Mouse (Mus musculus): ENCODE data around the gene Ube2f.

Gene Ube2f

DNA sequence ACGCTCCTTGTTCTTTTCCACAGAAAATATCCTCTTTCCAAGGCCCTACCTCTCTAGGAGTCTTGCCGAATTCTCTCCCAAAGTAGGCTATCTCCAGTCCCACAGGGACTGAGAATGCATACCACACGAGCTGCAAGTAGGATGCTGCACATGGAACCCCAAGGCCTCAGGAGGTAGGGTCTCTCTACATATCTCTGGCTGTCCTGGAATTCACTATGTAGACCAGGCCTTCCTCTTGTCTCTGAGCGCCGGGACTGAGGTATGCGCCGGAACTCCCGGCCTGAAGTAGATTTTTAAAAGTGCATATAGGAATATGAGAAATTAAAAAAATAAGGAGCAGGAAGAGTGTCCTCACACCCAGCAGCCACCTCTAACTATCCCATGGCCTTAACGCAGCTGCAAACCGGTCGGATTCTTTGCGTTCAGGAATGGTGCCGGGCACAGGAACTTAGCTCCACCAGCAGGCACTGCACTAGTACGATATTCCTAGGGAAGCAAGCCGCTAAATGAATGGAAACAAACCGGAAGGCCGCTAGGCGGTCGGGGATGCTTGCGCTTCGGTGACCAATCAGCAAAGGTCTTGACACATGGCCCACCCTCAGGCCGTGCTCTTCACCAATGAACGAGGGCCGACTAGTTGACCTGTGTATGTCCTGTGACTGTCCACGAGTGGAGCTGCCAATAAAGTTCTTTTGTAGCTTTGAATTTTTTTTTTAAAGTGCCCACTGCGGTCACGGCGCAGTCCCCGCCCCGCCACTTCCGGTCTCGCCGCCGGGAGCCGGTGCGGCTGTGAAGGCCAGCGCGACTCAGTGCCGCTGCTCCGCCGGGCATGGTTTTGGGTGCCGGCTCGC, at the start of gene Ube2f:
Gene Ube2f (plus strand): TSS at position 741 of the 851 bp plus-strand sequence.
- peak; percentile 96 for DNase-seq (ENCODE audit: extremely low read depth, insufficient read length, low spot score)

DNA sequence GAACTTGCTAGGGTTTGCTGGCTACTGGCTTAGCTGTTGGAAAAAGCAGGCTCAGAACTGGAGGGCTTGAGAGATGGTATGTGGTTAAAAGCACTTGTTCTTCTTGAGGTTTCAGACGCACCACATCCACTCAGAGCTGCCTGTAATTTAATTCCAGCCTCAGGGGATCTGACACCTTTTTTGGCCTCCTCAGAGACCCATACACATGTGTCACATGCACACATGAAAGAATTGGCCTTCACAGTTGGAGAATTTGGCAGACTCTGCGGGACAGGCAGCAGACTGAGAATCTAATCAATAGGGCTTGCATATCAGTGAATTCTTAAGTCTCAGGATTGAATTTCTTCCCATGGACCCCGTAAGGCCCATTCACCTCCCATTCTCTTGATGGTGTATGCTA, 49.0 kb upstream of the Ube2f start:
- no peak for DNase-seq (ENCODE audit: extremely low read depth, insufficient read length, low spot score)

DNA sequence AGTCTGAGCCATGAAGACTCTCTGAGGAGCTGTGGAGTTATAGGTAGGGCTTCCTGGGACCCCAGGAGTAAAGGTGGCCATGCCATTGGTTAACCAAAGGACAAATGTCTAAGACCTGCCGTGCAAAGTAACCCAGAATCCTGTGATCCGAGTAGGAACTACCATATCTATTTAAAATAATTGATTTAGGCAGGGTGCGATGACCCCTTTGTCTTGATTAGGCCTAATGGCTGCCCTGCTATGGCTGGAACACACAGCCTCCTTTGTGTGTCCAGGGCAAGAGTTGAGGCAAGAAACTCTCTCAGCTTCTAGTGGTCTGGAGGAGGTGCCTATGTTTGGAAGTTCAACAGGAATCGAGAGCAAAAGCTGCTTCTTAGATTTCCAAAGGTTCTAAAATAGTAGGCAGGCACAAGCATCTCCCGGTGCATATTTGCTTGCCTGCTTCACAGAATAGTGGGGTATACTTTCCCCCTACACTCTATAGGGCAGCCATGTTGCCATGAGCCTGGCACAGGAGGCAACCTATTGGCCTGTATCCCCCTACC, 45.8 kb upstream of the Ube2f start:
- no peak for DNase-seq (ENCODE audit: extremely low read depth, insufficient read length, low spot score)

- no peak for DNase-seq (ENCODE audit: extremely low read depth, insufficient read length, low spot score)
Observed at GRCm38 (mm10) chr1:91205651-91206050, 44.5 kb upstream of the Ube2f start.

- no peak for DNase-seq (ENCODE audit: extremely low read depth, insufficient read length, low spot score)
Observed at GRCm38 (mm10) chr1:91206336-91206735, 43.8 kb upstream of the Ube2f start.

DNA sequence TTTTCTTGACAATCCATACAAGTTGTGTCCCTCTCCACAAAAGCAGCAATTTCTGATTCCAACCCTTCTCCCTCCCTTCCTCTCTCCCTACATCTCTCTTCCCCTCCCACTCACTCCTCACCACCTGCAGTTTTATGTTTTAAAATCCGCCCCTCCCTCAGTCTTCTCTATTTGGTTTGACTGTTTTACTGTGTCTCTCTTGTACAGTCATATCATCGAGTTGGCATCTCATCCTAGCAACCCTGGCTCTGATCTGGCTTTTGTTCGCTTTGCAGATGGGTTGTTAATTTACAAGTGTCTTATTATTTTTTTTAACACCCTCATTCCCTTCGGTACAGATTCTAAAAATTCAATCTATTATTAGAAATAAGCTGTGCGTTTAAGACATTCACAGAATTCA, 43.2 kb upstream of the Ube2f start:
- DNase-seq (ENCODE audit: extremely low read depth, insufficient read length, low spot score): no peak

- no peak for DNase-seq (ENCODE audit: extremely low read depth, insufficient read length, low spot score)
Observed at GRCm38 (mm10) chr1:91207334-91208074, 42.6 kb upstream of the Ube2f start.

GRCm38 (mm10) chr1:91209343-91209742, 40.8 kb upstream of the Ube2f start:
- DNase-seq (ENCODE audit: extremely low read depth, insufficient read length, low spot score): no peak

DNA sequence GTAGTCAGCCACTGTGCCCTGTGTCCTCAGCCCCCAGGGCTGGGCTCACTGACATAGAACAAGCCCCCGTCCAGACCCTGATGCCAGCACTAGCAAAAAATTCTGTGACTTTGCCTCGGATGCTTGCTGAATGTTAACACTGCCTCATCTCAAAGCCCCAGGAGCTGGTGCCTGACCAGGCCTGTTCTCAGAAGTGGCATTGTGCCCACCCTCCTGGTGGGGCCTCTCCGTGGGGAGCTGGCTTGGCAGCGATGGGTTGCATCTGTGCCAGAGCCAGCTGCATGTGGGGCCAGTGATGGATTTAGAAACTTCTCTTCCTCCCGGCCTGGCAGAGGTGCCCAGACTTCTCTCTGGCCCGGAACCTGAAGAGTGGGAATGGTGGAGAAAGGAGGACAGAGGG, 40.3 kb upstream of the Ube2f start:
- peak; percentile 81 for DNase-seq (ENCODE audit: extremely low read depth, insufficient read length, low spot score)

DNA sequence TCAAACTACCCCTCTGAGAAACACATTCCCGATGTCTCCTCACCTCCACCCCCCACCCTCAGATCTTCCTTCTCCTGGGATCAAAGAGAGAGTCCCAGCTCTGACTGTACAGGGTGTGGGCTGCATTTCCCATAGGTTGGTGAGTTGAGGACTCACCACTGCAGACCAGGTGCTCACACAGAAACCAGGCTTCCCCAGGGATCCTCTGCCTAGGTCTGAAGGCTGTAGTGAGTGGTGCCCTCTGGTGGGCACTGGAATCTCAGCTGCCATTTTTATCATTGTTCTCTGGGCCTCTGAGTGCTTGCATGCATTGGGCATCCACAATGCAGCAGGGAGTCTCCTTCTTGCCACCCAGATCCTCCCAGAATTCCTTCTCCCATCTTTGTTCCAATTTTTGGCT, 39.0 kb upstream of the Ube2f start:
- DNase-seq (ENCODE audit: extremely low read depth, insufficient read length, low spot score): no peak

DNA sequence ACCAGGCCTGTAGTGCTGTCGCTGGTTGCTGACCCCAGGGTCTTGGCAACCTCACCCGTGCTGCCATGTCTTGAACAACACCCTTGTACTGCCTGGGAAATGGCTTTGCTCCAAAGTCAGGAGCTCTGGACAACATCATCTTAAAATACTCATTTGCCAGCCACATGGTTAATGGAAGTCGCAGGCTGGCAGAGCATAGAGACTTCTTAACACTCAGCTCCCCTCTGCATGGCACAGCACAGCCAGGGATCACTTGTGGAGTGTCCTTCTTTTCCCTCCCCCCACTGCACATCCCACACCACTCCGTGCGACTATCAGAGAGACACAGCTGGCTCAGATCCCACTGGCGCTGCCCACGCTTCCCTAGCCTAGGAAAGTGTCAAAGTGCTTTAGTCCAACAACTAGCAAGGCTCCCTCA, 38.5 kb upstream of the Ube2f start:
- no peak for DNase-seq (ENCODE audit: extremely low read depth, insufficient read length, low spot score)

DNA sequence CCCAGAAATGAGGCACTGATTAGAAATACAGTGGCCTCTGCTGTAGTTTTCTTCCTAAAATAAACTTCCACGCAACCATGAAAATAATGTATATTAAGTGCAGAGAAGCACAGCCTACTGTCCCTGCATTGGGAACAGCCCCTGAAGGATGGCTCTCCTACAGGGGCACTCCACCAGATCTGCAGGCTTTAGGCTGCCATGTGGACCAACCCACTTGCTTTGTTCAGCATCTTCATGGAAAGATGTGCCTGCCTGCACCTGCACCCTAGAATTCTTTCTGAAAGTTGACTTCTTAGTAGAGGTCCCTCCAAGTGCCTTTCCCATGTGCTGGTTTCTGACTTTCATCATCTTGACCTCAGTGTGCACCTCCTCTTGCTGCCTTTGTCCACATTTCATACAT, 34.8 kb upstream of the Ube2f start:
- DNase-seq (ENCODE audit: extremely low read depth, insufficient read length, low spot score): no peak

- DNase-seq (ENCODE audit: extremely low read depth, insufficient read length, low spot score): peak; percentile 44
Observed at GRCm38 (mm10) chr1:91215981-91216380, 34.1 kb upstream of the Ube2f start.

DNA sequence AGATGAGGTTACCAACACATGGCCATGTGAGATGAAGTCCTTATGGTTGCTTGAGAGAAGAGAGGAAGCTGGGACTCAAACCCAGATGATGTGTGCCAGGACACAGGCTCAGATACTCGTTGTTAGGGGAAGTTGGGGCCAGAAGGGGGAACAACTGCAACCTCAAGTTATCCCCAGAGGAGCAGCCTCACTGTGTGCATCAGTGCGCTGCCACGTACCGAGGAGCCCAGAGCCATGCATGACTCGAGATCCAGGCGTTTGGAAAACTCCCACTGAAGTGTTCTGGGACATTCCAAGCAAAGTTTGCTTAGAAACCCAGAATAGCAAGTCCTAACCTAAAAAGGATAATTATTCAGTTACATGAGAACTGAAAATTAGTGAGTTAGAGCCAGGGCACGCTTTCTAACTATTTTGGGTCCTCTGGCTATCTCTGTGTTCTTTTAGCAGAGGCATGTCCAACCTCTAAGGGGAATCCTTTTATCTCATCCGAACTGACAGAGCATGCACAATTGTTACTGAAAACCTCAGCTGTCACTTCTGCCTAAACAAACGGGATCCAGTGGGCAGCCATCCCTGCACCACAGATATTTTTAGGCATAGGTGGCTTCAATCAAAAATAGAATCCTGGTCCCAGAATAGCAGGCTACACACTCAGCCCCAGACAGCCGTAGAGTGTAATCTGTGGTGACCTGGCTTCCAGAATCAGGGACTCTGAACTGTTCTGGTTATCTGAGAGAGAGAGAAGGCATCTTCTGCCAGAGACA, 33.4 kb upstream of the Ube2f start:
- no peak for DNase-seq (ENCODE audit: extremely low read depth, insufficient read length, low spot score)

GRCm38 (mm10) chr1:91219641-91220321, 30.3 kb upstream of the Ube2f start:
- DNase-seq (ENCODE audit: extremely low read depth, insufficient read length, low spot score): peak; percentile 35

DNA sequence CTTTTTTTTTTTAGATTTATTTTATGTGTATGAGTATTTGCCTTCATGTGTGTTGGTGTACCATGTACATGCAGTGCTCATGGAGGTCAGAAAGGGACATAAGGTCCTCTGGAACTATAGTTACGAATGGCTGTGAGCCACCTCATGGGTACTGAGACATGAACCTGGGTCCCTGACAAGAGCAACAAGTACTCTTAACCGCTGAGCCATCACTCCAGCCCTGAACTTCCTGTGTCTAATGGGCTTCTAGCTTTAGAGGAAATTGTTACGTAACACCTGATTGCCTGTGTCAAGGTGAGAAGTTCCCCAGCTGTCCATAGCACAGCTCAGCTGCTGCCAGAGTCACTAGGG, 29.8 kb upstream of the Ube2f start:
- DNase-seq (ENCODE audit: extremely low read depth, insufficient read length, low spot score): no peak

- no peak for DNase-seq (ENCODE audit: extremely low read depth, insufficient read length, low spot score)
Observed at GRCm38 (mm10) chr1:91226562-91226961, 23.5 kb upstream of the Ube2f start.

DNA sequence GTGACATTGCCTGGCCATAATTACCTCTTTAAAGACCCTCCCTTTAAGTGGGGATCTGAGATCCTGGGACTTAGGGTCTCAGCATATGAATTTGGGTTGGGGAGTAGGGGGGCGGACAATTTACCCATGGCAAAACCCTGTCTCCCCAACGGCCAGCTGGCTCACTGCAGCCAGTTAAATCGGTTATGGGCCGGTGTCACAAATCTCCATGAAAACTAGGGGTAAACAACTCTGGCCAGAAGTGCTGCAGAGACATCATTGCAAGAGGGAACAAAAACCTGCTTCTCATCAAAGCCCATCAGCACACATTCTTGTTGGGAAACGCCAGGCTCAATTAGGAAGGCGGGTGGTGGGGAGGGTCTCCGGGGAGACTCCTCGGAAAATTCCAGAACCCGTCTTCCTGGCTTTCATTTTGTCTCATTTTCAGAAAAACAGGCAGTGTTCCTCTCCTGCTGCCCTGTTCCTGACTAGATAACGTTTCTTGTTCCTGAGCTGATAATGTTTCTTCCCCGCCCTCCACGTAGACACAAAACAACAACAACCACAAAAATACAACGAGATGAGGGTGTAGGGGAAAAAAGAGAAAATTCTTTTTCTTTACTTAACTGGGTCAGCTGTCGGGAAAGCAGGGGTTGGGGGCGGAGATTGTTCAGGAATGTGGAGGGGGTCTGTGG, 22.6 kb upstream of the Ube2f start:
- no peak for DNase-seq (ENCODE audit: extremely low read depth, insufficient read length, low spot score)

DNA sequence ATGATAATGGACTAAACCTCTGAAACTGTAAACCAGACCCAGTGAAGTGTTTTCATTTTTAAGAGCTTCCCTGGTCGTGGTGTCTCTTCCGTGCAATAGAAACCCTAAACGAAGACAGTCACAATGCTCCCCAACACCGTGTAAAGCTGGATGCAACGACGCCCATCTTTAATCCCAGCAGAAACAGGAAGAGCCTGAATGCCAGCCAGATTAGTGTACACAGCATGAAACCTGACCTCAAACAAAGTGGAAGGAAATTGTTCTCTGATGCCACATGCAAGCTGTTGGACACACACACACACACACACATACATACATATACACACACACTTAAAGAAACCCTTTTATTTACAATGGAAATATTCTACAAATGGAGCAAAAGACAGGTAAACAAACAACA, 19.0 kb upstream of the Ube2f start:
- DNase-seq (ENCODE audit: extremely low read depth, insufficient read length, low spot score): no peak

DNA sequence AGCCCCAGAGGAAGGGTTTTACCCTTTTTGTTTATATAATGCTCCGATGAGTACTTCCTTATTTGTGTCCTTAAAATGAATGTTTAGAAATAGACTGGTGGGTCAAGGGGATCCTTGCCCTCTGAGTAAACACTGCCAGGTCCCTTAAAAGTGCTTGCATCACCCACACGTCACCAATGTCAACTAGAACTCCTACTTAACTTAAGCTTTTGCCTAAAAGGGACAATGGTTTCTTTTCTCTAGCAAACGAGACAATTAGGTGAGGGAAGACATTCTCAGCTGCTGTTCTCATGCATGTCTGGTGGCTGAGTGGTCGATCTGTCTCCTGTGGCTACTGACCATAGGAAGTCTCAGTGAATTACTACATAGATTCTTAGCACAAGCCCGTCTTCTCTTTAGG, 18.2 kb upstream of the Ube2f start:
- no peak for DNase-seq (ENCODE audit: extremely low read depth, insufficient read length, low spot score)

Data from 3134 (cell line).